Mouse (Mus musculus) olfactory bulb, adult 2 months (tissue): ENCODE measurements around the gene Duox2. TPM values are rescaled to one million over a fixed set of nuclear protein-coding genes. Genes with fewer than 3 reads are reported as not detected.

Experiments
- H3K27ac ChIP-seq: fragments of 200-500 bp; 2 replicates; pipeline ENCODE4 v1.5.1; 2012; ENCODE audit warnings: low read depth, low read length; ENCODE audit not compliant: insufficient read depth
- H3K4me1 ChIP-seq: fragments of 200-500 bp; 2 replicates; pipeline ENCODE4 v1.6.1; 2012; ENCODE audit warnings: low read length; ENCODE audit not compliant: control insufficient read depth, insufficient read depth
- H3K4me3 ChIP-seq: fragments of 200-500 bp; 2 replicates; pipeline ENCODE4 v1.5.1; 2012; ENCODE audit warnings: mild to moderate bottlenecking, low read depth, low read length, moderate library complexity; ENCODE audit not compliant: insufficient read depth
- CTCF ChIP-seq: fragments of 200-500 bp; IDR thresholded peaks from 2 replicates; pipeline ENCODE4 v1.5.1; 2012; ENCODE audit warnings: low read depth, mild to moderate bottlenecking, low read length, moderate library complexity; ENCODE audit not compliant: insufficient read depth
- POLR2A ChIP-seq: fragments of 200-500 bp; IDR thresholded peaks from 2 replicates; pipeline ENCODE4 v1.6.1; 2012; ENCODE audit warnings: mild to moderate bottlenecking, low read depth, low read length, moderate library complexity; ENCODE audit not compliant: insufficient read depth
- WGBS: fragments of 180-500 bp; shearing (Covaris S2); methylation state at CpG from one replicate; pipeline ENCODE4 v1.1.7; 2018; 5-methylcytosine and 5-hydroxymethylcytosine counted together
- polyA plus RNA-seq: library from polyadenylated mRNA; stranded (reverse); fragments of >200 nt; gene quantifications from 2 replicates; pipeline ENCODE4 v1.2.4, GENCODE M21; 2012; ENCODE audit warnings: low replicate concordance; ENCODE audit not compliant: missing spikeins, insufficient read depth, insufficient read length

The Duox2 gene
- polyA plus RNA-seq, 1 experiment: not detected

DNA sequence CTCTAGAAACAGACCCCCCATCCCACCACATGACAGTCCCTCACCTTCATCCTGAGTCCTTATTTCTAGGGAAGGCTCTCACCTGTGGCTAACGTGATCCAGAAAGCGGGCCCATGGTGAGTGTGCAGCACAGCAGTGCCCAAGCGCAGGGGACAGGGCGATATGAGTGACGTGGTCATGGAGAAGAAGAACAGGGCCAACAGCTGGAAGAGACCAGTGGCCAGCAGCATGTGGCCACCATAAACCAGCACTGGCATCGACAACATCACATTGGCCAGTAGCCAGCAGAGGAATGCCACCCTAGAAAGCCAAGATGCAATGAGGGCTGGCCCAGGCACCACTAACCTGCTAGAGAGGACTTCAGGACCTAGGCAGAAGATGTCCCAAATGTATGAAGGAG, 6.3 kb upstream of the Duox2 start:
- Histone ChIP-seq H3K4me1 (peaks cover 19% of the 10 kb centered on the region), H3K27ac (no peak overlapping the region), H3K4me3 (no peak overlapping the region)
- TF ChIP-seq POLR2A: no peak
- TF ChIP-seq CTCF: no peak
- WGBS: 87% methylated on average over 6 of the region's 6 CpGs

GRCm38 (mm10) chr2:122302574-122303241, 4.5 kb upstream of the Duox2 start:
- Histone ChIP-seq H3K4me1 (peaks cover 30% of the 10 kb centered on the region), H3K4me3 (no peak overlapping the region), H3K27ac (no peak overlapping the region)
- 14% methylated on average over 9 of the region's 9 CpGs for WGBS
- TF ChIP-seq CTCF: 0 out of 2 replicates have a peak, but pooled peaks have one; percentile 35
- no peak for TF ChIP-seq POLR2A

- TF ChIP-seq POLR2A: no peak
- no peak for TF ChIP-seq CTCF
- H3K4me1 ChIP-seq: peaks cover 36% of the 10 kb centered on the region
- WGBS: 7% methylated on average over 23 of the region's 23 CpGs
- peak overlapping the region; percentile 41 for H3K4me3 ChIP-seq
- no peak overlapping the region for H3K27ac ChIP-seq
These were observed 3.8 kb upstream of the Duox2 start for GRCm38 (mm10) chr2:122301921-122302573.

GRCm38 (mm10) chr2:122301081-122301920, 3.1 kb upstream of the Duox2 start:
- peaks cover 32% of the 10 kb centered on the region for H3K4me1 ChIP-seq
- TF ChIP-seq POLR2A (no peak), CTCF (no peak)
- no peak overlapping the region for H3K27ac ChIP-seq
- WGBS: 1% methylated on average over 48 of the region's 48 CpGs
- peak overlapping the region; percentile 41 for H3K4me3 ChIP-seq

GRCm38 (mm10) chr2:122300656-122301020, 2.4 kb upstream of the Duox2 start:
- H3K4me3 ChIP-seq: no peak overlapping the region
- 12% methylated on average over 14 of the region's 14 CpGs for WGBS
- TF ChIP-seq POLR2A (no peak), CTCF (no peak)
- H3K27ac ChIP-seq: no peak overlapping the region
- peaks cover 29% of the 10 kb centered on the region for H3K4me1 ChIP-seq

- H3K4me1 ChIP-seq: peaks cover 29% of the 10 kb centered on the region
- H3K27ac ChIP-seq: no peak overlapping the region
- H3K4me3 ChIP-seq: no peak overlapping the region
- no peak for TF ChIP-seq CTCF
- TF ChIP-seq POLR2A: no peak
- 38% methylated on average over 14 of the region's 14 CpGs for WGBS
These were observed 1.8 kb upstream of the Duox2 start for GRCm38 (mm10) chr2:122299911-122300655.

GRCm38 (mm10) chr2:122298596-122299490, 594 bp upstream of the Duox2 start, which contains the start of gene Duoxa2:
TSS of gene Duoxa2 (plus strand) at chr2:122298900.
- TF ChIP-seq POLR2A (no peak), CTCF (no peak)
- no peak within 1 kb of the TSS for H3K27ac ChIP-seq
- WGBS: 1% methylated on average over 43 of the region's 43 CpGs
- H3K4me1 ChIP-seq: peaks cover 29% of the 10 kb centered on the region
- no peak within 1 kb of the TSS for H3K4me3 ChIP-seq
